Mouse (Mus musculus) ZHBTc4 (cell line): ENCODE data around the gene Acadvl.

Experiments
- DNase-seq: peaks from one replicate; pipeline ENCODE4 v3.0.0-alpha.2; 2011; ENCODE audit warnings: low read depth, low spot score

Gene Acadvl

DNA sequence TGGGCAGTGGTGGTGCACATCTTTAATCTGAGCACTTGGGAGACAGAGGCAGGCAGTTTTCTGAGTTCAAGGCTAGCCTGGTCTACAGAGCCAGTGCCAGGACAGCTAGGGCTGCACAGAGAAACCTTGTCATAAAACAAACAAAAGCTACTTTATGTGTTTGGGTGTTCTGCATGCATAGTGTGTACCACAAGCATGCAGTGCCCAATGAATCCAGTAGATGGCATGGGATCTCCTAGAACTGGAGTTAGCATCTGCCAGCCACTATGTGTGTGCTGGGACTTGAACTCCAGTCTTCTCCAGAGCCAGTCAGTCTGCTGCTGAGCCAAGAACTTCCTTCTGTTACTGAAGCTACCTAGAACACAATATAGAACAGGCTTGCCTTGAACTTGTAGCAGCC lies 13.3 kb downstream of the Acadvl start:
- peak; percentile 91 for DNase-seq

DNA sequence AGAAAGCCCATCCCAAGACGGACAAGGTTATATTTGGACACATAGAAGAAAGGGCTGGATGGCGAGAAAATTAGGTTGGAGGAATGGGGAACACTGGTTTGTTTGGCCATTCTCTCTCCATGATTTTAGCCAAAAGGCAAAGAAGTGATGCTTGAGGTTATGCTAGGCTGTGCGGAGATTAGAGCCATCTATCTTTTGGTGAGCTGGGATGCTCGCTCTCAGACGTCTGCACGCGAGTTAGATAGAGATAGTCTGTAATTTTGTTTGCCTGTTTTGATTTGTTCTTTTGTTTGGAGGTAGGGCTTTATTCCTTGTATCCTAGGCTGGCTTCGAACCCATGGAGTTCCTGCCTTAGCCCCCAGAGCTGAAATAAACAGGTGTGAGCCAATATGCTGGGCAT lies 14.1 kb downstream of the Acadvl start:
- DNase-seq: no peak

DNA sequence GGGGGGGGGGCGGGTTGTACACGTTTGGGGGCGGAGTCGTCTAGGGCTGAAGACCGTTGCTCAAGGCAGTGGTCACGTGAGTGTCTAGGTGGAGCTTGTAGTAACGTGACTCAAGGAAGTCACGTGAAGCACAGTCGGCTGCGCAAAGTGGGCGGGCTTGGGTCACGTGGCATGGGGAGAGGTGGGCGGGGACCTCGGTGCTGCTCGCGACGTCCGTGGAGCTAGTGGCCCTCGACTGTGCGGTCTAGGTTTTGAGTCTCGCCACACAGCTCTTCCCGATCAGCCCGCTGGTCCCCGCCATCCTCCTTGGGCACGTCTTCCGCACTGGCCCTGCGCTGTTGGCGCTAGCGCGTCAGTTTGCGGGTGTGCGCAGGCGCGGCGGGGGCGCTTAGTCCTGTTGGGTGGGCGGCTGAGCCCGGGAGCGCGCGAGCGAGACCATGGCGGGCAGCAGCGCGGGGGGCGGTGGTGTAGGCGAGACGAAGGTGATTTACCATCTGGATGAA lies 14.8 kb downstream of the Acadvl start, which contains the start of gene Dvl2:
TSS of gene Dvl2 (plus strand) at position 200 of the 503 bp plus-strand sequence.
- peak; percentile 100 for DNase-seq

DNA sequence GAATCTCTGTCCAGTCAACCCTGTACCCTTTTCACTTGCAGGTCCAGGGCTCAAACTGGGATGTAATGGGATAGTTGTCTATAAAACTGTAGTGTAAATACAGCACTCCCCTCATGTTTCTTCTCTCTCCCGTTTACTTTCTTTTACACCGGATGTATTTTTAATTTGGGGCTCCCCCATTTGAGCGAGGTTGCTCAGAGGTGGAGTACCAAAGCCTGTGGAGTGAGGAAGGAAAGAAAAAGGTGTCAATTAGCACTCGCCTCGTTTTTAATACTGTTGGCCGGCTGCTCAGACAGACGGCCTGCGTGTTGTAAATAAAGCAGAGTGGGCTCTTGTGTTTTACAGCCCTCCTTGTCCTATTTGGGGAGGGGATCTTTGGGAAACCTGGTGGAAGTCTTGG lies 15.5 kb downstream of the Acadvl start:
- DNase-seq: no peak

DNA sequence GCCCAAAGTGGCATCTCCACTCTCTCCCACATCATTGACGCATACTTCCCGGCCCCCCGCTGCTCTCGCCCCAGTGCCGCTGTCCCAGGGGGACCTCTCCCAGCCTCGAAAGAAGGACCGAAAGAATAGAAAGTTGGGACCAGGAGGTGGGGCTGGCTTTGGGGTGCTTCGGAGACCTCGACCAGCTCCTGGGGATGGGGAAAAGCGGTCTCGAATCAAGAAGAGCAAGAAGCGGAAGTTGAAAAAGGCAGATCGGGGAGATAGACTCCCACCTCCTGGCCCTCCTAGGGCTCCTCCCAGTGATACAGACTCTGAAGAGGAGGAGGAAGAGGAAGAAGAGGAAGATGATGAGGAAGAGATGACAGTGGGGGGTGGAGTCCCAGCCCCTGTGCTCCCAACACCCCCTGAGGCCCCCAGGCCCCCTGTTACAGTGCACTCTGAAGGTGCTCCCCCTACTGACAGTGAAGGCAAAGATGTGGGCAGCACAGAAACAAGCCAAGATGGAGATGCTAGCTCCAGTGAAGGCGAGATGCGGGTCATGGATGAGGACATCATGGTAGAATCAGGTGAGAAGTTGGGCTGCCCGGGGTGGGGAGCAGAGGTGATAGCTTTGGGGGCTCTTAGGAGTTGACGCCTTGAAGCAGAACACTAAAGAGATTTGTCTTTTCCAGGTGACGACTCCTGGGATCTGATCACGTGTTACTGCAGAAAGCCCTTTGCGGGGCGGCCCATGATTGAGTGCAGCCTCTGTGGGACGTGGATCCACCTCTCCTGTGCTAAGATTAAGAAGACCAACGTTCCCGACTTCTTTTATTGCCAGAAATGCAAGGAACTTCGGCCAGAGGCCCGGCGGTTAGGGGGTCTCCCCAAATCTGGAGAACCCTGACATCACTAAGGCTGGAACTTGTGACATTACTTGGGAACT lies 16.4 kb downstream of the Acadvl start:
- DNase-seq: peak; percentile 33

DNA sequence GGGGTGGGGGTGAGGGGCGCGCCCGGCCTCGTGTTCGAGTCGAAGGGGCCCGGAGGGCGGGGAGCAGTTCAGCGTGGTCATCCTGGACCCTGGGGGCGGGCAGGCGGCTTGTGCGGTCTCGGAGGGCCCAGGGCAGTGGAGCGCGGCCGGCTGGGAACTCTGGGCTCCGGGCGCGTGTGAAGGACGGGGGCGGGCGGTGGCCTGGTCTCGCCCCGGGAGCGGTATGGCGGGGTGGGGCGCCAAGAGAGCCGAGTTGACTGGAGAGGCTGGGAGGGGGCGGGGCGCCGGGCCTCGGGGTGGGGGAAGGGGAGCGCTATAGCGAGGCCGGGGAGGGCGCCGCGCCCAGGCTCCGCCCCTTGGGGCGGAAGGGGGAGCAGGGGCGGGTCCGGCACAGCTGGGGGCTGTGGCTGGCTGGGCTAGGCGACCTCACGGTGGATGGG lies 18.1 kb downstream of the Acadvl start:
- peak; percentile 95 for DNase-seq

DNA sequence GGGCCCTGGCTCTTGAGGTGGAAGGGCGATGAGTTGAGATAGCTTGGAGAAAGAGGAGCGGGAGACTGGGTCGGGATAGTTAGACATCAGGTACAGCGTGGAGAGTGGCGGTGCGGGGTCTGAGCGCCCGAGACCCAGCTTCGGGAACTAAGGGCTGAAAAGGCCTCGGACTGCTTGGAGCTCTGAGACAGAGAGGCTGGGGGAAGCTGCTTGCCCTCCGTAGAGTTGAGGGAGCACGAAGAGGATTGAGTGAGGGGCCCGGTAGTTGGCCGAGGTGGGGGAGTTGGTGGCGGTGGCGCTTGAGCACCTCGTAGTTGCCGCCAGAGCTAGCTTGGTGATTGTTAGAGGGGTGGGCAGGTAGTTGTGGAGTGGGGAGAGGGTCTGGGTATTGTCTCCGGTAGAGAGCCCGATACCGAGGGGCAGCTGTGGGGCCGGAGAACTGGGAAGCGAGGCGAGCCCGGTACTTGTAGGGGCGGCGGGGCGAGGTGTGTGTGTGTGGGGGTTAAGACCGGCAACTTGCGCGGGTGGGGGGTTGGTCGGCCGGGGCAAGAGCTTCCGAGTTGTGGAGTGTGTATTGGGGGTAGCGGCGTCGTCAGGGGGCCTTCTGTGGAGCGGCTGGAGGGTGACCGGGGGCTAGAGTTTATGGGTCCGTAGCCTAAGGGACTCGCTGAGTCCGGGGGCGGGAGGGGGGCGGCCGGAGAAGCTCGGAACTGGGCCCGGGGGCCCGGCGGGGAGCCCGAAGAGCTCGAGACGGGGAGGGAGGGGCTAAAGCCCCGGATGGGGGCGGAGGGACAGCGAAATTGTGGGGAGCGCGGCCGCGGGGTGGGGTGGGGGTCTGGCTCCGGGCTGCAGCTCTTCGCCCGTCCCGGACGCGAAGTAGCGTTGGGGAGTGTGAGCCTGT lies 18.8 kb downstream of the Acadvl start:
- peak; percentile 49 for DNase-seq

DNA sequence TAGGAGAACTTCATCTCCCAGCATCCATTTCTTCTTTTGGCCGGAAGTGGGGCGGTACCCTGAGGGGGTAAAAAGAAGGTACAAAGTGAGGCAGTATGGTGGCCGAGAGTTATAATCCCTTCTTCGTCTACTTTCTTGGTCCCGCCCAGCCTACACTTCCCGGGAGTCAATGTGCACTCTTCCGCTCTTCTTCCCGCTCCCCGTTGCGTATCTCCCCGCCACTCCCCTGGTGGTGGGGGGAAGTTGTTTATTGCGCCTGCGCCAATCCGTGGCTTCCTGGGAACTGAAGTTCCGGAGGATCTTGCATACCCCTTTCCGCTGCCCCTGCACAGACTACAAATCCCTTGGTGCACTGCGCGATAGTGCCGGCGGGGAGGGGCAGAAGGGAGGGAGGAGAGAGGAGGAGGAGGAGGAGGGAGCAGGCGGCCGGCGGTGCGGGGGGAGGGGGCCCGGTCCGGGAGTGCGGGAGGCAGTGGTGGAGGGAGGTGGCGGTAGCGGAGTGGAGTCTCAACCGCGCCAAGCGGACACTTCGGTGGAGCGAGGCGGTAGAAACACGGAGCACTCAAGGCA lies 19.7 kb downstream of the Acadvl start, which contains the start of gene Phf23:
TSS of gene Phf23 (plus strand) at position 387 of the 570 bp plus-strand sequence.
- DNase-seq: peak; percentile 100

DNA sequence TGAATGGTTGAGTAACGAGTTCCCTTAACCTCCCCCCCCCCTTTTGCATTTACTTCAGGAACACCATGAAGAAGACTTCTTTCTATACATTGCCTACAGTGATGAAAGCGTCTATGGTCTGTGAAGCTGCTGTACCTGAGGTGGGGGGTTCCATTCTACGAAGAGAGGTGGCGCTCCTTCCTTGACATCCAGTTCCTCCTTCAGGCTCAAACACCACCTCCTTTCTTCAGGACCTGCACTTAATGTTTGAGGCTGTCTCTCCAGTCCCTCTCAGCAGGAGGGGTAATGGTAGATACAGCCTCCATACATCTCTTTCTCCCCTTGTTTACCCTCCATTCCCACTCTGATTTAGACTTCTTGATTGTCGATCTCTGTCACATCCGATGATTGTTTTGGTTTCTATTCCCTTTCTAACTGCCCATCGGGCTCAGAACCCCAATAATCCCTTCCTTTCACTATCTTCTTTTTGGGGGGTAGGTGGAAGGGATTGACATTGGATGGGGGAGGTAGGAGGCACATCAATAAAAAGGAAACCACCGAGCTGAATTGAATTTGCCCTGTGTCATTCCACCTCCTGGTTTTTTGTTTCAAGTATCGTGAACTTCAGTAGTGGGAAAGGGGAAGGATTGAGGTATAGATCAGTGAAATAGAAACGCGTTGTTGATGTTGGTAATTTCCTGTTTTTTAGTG lies 20.7 kb downstream of the Acadvl start:
- no peak for DNase-seq

DNA sequence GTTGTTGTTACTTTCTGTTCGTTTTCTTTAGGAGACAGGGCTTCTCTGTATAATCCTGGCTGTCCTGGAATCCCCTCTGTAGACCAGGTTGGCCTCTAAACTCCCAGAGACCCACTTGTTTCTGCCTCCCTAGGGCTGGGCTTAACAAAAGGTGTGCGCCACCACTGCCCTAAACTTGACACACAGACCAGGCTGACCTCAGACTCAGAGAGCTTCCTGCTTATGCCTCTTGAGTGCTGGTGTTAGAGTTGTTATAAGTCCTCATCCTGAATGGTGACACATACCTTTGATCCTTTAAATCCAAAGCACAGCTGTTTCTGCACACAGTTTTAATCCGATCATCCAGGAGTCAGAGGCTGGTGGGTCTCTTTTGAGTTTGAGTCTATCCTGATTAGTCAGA lies 22.3 kb downstream of the Acadvl start:
- DNase-seq: no peak

DNA sequence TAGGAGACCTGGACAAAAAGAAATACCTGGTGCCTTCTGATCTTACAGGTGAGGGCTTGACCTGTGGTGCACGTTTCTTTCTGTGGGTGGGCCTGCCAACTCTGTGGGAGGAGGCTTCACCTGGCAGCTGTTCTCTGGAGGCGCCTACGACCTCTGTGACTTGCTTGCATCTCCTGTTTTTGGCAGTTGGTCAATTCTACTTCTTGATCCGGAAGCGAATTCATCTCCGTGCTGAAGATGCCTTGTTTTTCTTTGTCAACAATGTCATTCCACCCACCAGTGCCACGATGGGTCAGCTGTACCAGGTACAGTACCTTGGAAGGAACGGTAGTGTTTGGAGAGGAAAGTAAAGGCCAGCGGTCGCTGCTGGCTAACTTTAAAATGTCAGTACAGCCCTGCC lies 22.8 kb downstream of the Acadvl start:
- no peak for DNase-seq

DNA sequence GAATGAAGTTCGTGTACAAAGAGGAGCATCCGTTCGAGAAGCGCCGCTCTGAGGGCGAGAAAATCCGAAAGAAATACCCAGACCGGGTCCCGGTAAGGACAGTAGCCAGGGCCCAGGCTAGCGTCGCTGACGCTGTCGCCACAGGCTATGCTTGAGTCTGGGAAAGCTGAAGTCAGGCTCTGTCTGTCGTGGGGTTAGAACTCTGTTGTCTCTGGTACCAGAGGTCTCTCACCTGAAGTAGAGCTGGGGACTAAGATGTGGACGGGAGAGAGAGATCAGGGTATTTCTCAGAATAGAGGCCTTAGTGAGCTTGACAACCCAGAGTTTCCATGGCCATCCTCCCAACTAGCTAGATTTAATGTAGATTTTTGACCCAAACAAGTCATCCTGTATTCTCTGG lies 23.5 kb downstream of the Acadvl start:
- no peak for DNase-seq

DNA sequence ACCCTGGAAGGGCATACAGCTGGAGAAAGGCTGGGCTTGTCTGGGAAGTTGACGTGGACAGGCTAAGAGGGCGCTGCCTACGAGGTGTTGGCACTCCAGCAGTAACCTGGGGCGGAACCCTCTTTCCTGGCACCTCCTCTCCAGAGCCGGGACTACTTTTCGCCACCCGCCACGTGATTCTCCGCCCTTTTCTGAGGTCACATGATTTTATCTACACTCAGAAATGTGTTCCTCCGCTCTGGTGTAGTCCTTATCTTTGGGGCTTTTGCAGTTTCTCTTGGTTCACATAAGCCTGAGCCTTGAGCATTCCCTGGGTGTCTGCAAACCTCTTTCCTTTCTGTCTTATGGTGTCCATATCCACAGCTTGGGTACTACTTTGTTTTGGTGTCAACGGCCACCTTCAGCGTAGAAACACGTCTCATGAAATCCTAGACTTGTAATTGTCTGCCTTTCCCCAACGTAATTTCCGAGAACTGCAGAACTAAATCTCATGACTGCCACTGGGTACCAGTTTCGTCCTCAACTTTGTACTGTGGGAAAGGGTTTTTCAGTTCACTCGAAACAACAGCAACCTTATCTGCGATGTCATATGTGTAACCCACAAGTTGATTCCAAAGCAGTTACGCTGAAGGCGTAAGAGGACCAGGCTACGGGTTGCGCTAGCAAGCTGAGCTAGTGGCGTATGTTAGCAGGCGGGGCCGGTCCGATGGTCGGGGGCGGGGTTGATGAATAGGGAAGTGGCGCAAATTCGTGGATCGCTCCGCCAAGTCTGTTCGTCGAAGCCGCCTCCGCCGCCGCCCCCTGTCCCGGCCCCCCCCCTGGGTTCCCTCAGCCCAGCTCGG lies 24.1 kb downstream of the Acadvl start, which contains the start of gene Gabarap:
TSS of gene Gabarap (plus strand) at position 294 of the 842 bp plus-strand sequence.
- peak; percentile 98 for DNase-seq

DNA sequence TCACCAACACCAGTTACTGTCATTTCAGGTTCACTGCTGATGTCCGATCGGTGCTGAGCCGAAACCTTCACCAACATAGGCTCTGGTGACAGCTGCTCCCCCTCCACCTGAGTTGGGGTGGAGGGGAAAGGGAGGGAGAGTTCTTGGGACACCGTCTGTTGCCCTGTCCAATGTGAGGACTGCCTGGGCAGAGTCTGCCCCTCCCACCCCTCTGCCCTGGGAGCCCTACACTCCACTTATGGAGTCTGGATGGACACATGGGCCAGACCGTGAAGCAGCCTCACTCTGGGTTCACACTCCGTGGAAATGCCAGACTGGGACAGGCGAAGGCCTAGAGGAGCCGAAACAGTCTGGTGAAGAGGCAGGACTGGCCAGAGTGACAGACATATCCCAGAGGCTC lies 25.3 kb downstream of the Acadvl start:
- DNase-seq: no peak

DNA sequence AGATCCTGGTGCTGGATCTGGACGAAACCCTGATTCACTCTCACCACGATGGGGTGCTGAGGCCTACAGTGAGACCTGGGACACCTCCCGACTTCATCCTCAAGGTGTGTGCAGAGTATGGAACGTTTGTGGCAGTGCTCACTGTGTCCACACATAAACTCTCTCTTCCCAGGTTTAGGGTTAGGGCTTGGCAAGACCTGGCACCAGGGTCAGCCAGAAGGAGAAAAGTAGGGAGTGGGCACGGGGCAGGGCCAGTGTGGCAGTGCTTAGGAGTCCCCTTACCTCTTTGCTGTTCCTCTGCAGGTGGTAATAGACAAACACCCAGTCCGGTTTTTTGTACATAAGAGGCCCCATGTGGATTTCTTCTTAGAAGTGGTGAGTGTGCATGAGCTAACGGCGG lies 30.8 kb downstream of the Acadvl start:
- DNase-seq: no peak

DNA sequence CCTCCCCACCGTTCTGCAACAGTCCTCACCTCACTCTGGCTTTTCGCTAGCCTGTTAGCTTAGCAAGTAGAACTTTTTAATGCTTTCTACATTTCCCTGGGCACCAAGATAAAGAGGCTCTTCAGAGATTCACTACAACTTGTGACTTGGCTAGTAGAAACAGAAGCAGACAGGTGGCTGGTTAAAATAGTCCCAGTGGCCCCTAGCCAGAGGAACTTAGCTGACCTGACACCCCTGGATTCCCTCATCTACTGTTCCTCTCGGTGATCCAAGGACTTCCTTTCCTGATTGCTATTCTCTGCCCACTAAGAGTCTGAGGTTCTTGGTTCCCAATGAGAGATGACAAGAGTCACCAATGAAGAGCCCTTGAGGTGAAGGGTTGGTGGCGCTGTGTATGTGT lies 31.8 kb downstream of the Acadvl start:
- DNase-seq: no peak

DNA sequence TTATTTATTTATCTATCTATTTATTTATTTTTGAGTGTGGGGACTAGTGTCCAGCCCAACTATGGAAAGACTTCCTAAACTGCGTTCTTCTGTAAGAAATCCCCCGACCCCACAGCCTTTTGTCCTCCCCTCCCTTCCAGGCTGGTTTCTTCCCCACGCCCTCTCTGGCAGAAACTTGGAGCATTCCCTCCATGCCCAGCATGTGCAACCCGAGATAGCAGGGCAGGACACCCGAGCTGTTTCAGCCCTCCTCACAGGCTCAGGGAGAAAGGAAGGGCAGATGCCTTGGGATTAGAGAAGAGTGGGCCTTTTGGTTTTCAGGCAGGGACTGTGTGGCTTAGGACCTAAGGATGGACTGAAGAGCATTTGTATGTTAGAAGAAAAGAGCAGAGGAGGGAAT lies 32.3 kb downstream of the Acadvl start:
- DNase-seq: no peak

DNA sequence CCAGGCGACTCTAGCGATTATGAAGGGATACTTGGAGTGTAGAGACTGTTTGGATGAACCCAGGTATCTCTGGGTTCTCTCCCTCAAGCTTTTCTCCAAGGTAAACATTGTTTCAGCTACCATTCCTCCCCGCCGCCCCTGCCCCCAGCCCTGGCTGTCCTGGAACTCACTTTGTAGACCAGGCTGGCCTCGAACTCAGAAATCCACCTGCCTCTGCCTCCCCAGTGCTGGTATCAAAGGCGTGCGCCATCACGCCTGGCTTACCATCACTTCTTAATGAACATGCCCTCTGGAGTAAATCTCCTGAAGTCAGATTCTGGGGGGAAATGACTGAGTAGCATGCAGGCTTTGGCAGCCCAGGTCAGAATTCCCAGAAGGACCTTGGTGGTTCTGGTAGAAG lies 33.0 kb downstream of the Acadvl start, which contains the start of gene Elp5:
TSS of gene Elp5 (minus strand) at position 293 of the 400 bp plus-strand sequence.
- DNase-seq: no peak

DNA sequence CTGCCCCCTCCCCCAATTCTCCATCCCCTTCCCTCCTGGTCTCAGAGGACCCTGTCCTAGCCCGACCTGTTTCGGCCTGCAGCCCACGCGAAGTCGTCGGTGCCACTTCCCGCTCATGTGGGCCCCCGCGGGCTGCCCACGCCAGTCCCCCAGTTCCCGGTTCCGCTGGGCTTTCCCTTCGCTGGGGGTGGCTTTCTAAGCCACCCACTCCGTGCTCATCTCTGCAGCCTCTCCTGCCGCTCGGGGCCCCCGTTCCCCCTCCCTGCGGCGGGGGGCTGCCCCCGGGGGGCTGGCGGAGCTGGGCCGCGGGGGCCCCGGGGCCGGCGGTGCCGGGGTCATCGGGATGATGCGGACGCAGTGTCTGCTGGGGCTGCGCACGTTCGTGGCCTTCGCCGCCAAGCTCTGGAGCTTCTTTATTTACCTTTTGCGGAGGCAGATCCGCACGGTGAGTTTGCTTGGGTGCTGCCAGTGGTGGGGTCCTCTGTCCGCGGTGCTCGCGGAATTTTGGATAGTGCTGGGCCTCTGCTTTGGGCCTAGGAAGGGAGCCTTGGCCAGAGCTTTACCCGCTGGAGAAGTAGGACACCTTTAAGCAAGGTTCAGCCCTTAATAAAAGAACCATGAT lies 34.0 kb downstream of the Acadvl start, which contains the start of gene Ctdnep1:
TSS of gene Ctdnep1 (plus strand) at position 16 of the 622 bp plus-strand sequence.
- no peak for DNase-seq
